Mouse (Mus musculus): Measurements from ENCODE around the gene Pdss2. TPM values are rescaled to one million over a fixed set of nuclear protein-coding genes. Genes with fewer than 3 reads are reported as not detected.

Pdss2 gene
- total RNA-seq, 2 experiments from 2014 or later: 17.6 to 17.8 TPM

GRCm38 (mm10) chr10:43480227-43480849, 259.1 kb downstream of the Pdss2 start:
- no peak for DNase-seq (ENCODE audit: low spot score in 2 of 2)
- peak overlapping the region; percentile 90 for H3K27ac ChIP-seq

GRCm38 (mm10) chr10:43481179-43481578, 259.9 kb downstream of the Pdss2 start:
- no peak overlapping the region for H3K27ac ChIP-seq
- no peak for TF ChIP-seq CTCF (conservative IDR thresholded peaks at IDR 0.05)
- no peak for DNase-seq (ENCODE audit: low spot score in 2 of 2)

More at GRCm38 (mm10) chr10:43480227-43480849, 259.1 kb downstream of the Pdss2 start:
- no peak for TF ChIP-seq CTCF (conservative IDR thresholded peaks at IDR 0.05)
- peak overlapping the region; percentile 71 for H3K4me3 ChIP-seq

GRCm38 (mm10) chr10:43482021-43482420, 260.7 kb downstream of the Pdss2 start:
- H3K4me3 ChIP-seq: no peak overlapping the region
- no peak for DNase-seq (ENCODE audit: low spot score in 2 of 2)
- TF ChIP-seq CTCF (conservative IDR thresholded peaks at IDR 0.05): no peak
- no peak overlapping the region for H3K27ac ChIP-seq

More at GRCm38 (mm10) chr10:43481179-43481578, 259.9 kb downstream of the Pdss2 start:
- H3K4me3 ChIP-seq: no peak overlapping the region

GRCm38 (mm10) chr10:43483426-43483995, 262.2 kb downstream of the Pdss2 start:
- Histone ChIP-seq H3K27ac (peak overlapping the region; percentile 56; the same call in 1 of the 2 replicates), H3K4me3 (no peak overlapping the region; the same call in 1 of the 2 replicates)
- no peak for DNase-seq (ENCODE audit: low spot score in 2 of 2)
- TF ChIP-seq CTCF (conservative IDR thresholded peaks at IDR 0.05): no peak

GRCm38 (mm10) chr10:43485751-43486268, 264.5 kb downstream of the Pdss2 start:
- H3K27ac ChIP-seq: no peak overlapping the region
- no peak for TF ChIP-seq CTCF (conservative IDR thresholded peaks at IDR 0.05)
- no peak for DNase-seq (ENCODE audit: low spot score in 2 of 2)
- no peak overlapping the region for H3K4me3 ChIP-seq

- no peak overlapping the region for H3K27ac ChIP-seq
- DNase-seq (ENCODE audit: low spot score in 2 of 2): no peak
- H3K4me3 ChIP-seq: no peak overlapping the region
- TF ChIP-seq CTCF (conservative IDR thresholded peaks at IDR 0.05): no peak
These were observed 266.2 kb downstream of the Pdss2 start for GRCm38 (mm10) chr10:43487441-43488010.

GRCm38 (mm10) chr10:43488258-43488657, 267.0 kb downstream of the Pdss2 start:
- no peak overlapping the region for H3K4me3 ChIP-seq
- no peak for DNase-seq (ENCODE audit: low spot score in 2 of 2)
- no peak overlapping the region for H3K27ac ChIP-seq
- TF ChIP-seq CTCF (conservative IDR thresholded peaks at IDR 0.05): no peak

GRCm38 (mm10) chr10:43489139-43489538, 267.9 kb downstream of the Pdss2 start:
- no peak for TF ChIP-seq CTCF (conservative IDR thresholded peaks at IDR 0.05)
- Histone ChIP-seq H3K27ac (no peak overlapping the region), H3K4me3 (no peak overlapping the region)
- DNase-seq (ENCODE audit: low spot score in 2 of 2): no peak

- H3K27ac ChIP-seq: no peak overlapping the region
- no peak overlapping the region for H3K4me3 ChIP-seq
- no peak for TF ChIP-seq CTCF (conservative IDR thresholded peaks at IDR 0.05)
- DNase-seq (ENCODE audit: low spot score in 2 of 2): no peak
These were observed 268.3 kb downstream of the Pdss2 start for GRCm38 (mm10) chr10:43489550-43489949.

GRCm38 (mm10) chr10:43490034-43490433, 268.7 kb downstream of the Pdss2 start:
- Histone ChIP-seq H3K27ac (no peak overlapping the region), H3K4me3 (no peak overlapping the region)
- no peak for DNase-seq (ENCODE audit: low spot score in 2 of 2)
- no peak for TF ChIP-seq CTCF (conservative IDR thresholded peaks at IDR 0.05)

- Histone ChIP-seq H3K27ac (no peak overlapping the region), H3K4me3 (no peak overlapping the region)
- no peak for TF ChIP-seq CTCF (conservative IDR thresholded peaks at IDR 0.05)
- no peak for DNase-seq (ENCODE audit: low spot score in 2 of 2)
These were observed 269.6 kb downstream of the Pdss2 start for GRCm38 (mm10) chr10:43490846-43491245.

GRCm38 (mm10) chr10:43502599-43502998, 281.3 kb downstream of the Pdss2 start:
- H3K4me3 ChIP-seq: no peak overlapping the region
- peak in 1 of 2 experiments; percentile 7 for DNase-seq (ENCODE audit: low spot score in 2 of 2)
- no peak overlapping the region for H3K27ac ChIP-seq
- no peak for TF ChIP-seq CTCF (conservative IDR thresholded peaks at IDR 0.05)

GRCm38 (mm10) chr10:43504291-43504690, 283.0 kb downstream of the Pdss2 start:
- no peak for TF ChIP-seq CTCF (conservative IDR thresholded peaks at IDR 0.05)
- DNase-seq (ENCODE audit: low spot score in 2 of 2): no peak
- H3K27ac ChIP-seq: no peak overlapping the region
- no peak overlapping the region for H3K4me3 ChIP-seq

Data from layer of hippocampus, adult 2 months (tissue).